Mouse (Mus musculus): Measurements from ENCODE around the gene Ncr1.
"Not testable (repeated sequence)": the region's sequence is repeated elsewhere in the genome, so short reads cannot be mapped to it uniquely, and the experiment has no call there.

Gene Ncr1

DNA sequence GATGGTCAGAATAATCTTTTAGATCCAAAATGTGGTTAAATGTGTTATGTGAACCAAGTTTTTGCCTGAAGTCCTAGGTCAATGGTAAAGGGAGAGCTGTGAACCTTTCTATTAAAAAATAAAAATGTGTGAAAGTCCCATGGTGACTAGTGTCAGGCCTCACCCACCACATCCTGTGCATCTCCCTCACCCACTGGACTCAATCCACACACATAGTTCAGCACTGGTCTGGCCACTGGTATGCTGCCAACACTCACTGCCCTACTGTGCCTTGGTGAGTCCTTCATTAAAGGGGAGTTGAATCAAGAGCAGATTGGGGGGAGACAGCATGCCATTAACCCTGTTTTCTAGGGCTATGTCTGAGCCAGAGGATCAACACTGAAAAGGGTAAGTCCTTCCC is at the start of gene Ncr1:
Gene Ncr1 (plus strand): TSS at position 216 of the 400 bp plus-strand sequence.
- no peak for DNase-seq (ENCODE audit: low spot score in 2 of 2)

DNA sequence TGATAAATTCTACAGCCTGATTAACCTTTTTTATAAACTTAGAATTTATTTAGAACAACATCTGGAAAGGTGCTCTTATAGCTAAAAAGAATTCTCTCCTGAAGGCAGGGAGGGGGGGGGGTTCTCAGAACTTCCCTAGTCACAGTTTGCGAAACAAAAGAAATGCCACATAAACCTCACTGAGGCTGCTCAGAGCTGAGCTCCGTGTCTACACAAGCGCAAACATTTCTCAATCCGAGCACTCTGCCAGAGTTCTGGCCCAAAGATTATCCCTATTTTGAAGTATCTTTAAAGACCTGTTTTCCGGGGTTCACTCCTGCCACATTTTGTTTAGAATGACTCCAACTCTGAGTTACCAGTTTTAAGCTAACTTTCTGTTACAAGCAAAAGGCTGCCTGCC is 44.9 kb upstream of the Ncr1 start:
- no peak for DNase-seq (ENCODE audit: low spot score in 2 of 2)

DNA sequence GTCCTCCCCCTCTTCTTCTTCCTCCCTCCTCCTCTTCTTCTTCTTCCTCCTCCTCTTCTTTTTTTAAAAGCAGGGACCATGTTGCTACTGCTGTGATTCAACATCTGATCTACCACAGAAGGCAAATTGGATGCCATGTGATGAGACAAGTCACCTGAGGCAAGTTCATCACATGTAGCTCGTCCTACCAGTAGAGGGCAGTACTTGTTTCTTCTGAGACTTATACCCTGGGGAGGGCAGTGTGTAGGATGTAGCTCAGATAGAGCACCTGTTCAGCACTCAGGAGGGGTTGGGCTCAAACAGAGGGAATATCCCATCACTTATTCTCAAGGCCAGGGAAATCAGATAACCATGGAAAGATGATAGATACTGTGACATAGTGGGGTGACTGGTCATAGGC is 40.3 kb upstream of the Ncr1 start:
- DNase-seq (ENCODE audit: low spot score in 2 of 2): no peak

DNA sequence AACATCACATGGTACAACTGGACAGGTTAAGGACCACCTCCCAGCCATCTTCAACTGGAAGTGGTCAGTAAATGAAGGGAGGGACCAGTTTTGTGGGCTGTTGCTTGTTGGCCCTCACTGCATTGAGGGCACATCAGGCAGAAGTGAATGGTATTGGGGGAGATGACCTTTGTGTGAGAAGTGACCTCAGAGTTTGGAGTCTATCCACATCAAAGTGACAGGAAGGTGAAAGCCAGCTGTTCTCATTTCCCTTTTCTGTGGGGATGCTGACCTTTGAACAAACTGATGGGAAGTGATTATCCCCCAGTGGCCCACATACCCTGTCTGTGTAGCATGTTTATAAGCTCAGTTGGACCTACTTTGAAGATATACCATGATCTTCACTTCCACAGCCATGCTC is 37.4 kb upstream of the Ncr1 start:
- DNase-seq (ENCODE audit: low spot score in 2 of 2): no peak

DNA sequence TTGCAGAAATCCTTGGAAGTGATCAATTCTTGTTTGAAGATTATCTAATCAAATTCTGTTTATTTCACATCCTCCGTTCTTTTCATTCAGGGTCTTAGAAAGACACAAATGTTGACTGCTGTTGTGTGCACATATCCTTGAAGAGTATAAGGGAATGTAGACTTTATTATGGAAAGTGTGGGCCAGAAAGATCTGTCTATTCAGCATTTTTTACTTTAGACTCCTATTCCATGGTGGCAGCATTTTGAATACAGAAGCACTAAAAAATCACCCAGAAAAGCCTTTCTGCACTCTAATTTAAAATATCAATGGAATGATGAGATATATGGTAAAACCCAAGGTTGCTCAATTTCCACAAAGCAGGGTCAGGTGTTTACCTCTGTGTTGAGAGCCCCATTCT is 34.1 kb upstream of the Ncr1 start:
- no peak for DNase-seq (ENCODE audit: low spot score in 2 of 2)

DNA sequence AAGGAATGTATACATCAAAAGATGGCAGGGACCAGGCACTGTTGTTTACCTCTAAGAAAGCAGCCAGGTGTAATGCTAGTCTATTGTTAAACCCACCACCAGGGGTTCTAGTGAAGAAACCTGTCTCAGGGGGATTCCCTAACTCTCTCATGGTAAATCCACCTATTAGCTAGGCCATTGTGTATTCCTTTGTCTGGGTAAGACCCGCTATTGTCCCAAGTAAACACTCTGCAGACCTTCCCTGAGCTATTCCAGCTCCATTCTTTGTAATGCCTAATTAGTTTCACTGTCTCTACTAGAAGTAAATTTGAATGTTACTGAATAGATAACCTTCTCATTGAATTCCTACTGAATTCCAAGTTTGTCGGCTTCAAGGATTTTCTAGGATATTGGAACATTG is 24.4 kb upstream of the Ncr1 start:
- not testable (repeated sequence) for DNase-seq (ENCODE audit: low spot score in 2 of 2)

DNA sequence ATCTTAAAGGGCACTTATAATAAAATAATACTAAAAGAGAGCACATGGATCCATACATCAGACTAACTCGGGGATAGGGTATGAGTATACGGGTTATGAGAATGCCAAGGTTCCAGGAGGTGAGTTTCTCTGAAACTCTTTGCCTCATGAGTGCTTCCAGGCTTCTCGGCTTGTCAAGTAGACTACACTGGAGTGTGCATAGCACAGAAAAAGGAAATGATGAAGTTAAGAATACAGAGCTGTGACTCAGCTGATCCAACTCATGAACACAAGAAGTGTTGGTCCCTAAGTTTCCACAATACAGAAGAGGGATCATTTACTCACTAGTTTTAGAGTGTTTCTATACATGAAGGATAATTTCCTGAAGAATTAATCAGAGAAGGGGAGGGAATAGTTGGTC is 24.0 kb upstream of the Ncr1 start:
- not testable (repeated sequence) for DNase-seq (ENCODE audit: low spot score in 2 of 2)

DNA sequence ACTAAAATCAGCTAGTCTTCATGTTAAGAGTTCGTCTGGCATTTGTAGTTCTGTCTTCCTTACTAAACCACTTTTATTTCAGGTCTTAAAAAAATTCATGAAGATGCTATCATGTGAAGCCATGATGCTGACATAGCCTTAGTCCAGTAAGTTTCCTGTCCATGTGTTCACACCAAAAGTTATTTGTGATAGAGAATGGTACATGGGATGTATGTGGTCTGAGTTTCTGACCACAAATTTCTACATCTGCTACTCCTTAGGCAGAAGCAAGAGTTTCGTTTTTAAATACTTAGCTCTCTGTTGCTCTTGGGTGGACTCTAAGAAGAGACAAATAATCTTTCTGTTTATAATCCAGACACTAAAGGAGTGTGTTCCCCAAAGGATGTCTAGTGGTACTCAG is 14.2 kb upstream of the Ncr1 start:
- no peak for DNase-seq (ENCODE audit: low spot score in 2 of 2)

DNA sequence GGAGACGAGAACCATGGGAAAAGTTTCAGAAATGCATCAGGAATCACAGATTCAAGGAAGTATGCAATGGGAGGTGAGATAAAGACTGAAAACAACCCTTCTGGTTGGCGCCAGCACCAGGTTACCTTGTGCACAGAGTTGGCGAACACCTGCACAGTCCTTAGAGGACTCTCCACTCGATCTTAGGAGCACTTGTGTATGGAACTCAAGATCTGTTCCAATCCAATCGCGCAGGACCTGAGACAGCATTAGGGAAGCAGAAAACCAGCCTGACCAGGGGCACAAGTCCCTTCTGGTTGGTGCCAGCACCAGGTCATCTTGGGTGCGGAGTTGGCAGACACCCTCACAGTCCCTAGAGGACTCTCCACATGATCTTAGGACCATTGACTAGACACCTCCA is 36.0 kb downstream of the Ncr1 start:
- no peak for DNase-seq (ENCODE audit: low spot score in 2 of 2)
